8 mouse cellular contexts compared by ENCODE assay signal in genomic region chr1:89580031-89580998, GRCm38 (mm10).
DNase-seq lines count a peak whose midpoint lies in the region; ATAC-seq and TF ChIP-seq lines count a peak whose summit lies in the region.

No protein-coding gene starts in this region.

- peak overlapping the region; percentile 81 for H3K4me3 ChIP-seq in hindbrain, postnatal 0 days (ENCODE audit: low read length)
- H3K4me3 ChIP-seq in megakaryocyte, embryonic 14.5 days (replicated peaks) = peak overlapping the region; percentile 89

- intact Hi-C loops in left cerebral cortex, postnatal 10 days (cut with DNase I) = loop anchor here (5.0 kb wide), 1 partner anchor 53 kb away; no protein-coding TSS in a partner anchor

- H3K4me1 ChIP-seq in hindbrain, postnatal 0 days (ENCODE audit: insufficient read depth, low read length) = peaks cover 49% of the 10 kb centered on the region
- peaks cover 15% of the 10 kb centered on the region for H3K4me1 ChIP-seq in megakaryocyte, embryonic 14.5 days

- peak overlapping the region; percentile 88 for H3K9ac ChIP-seq in hindbrain, postnatal 0 days (replicated peaks; ENCODE audit: low read length)

- under 1% methylated on average over 117 of the region's 146 CpGs for WGBS in hindbrain, postnatal 0 days

- ATAC-seq in hindbrain, postnatal 0 days = peak; percentile 78

- H3K4me2 ChIP-seq in hindbrain, postnatal 0 days (ENCODE audit: low read depth, low read length) = peak overlapping the region; percentile 82

- DNase-seq in adrenal gland, adult 18-20 months (ENCODE audit: low spot score in 2 of 2) = peak; percentile 67 to 81
- DNase-seq in cerebellum, postnatal 4 days (ENCODE audit: low spot score in 2 of 2) = peak; percentile 54 to 86
- DNase-seq in gastrocnemius, adult 8-10 months (ENCODE audit: low spot score in 2 of 2) = peak; percentile 79 to 84
- peak; percentile 96 for DNase-seq in hindbrain, postnatal 0 days (ENCODE audit: low spot score)
- DNase-seq in left cerebral cortex, postnatal 10 days (ENCODE audit: extremely low spot score in 1 of 2, low spot score in 2 of 2) = peak; percentile 79 to 90
- peak; percentile 72 to 80 for DNase-seq in right cerebral cortex, postnatal 36 days (ENCODE audit: low spot score in 2 of 2)
- DNase-seq in natural killer cell, adult 2 months (ENCODE audit: low spot score in 2 of 2) = no peak

- H3K9me3 ChIP-seq in hindbrain, postnatal 0 days (ENCODE audit: low read length) = no peaks in the 10 kb centered on the region
- H3K9me3 ChIP-seq in megakaryocyte, embryonic 14.5 days = no peaks in the 10 kb centered on the region

- H3K36me3 ChIP-seq in hindbrain, postnatal 0 days (ENCODE audit: insufficient read depth, low read length) = no peaks in the 10 kb centered on the region
- no peaks in the 10 kb centered on the region for H3K36me3 ChIP-seq in megakaryocyte, embryonic 14.5 days (replicated peaks; ENCODE audit: low read length)

- TF ChIP-seq CTCF in hindbrain, postnatal 0 days (IDR thresholded peaks at IDR 0.05; ENCODE audit: low read depth) = no peak

- H3K27ac ChIP-seq in hindbrain, postnatal 0 days = peak overlapping the region; percentile 92

- no peaks in the 10 kb centered on the region for H3K27me3 ChIP-seq in hindbrain, postnatal 0 days (ENCODE audit: insufficient read depth, low read length)
- peaks cover 74% of the 10 kb centered on the region for H3K27me3 ChIP-seq in megakaryocyte, embryonic 14.5 days (replicated peaks)

Comparison
In these comparisons a context has a peak if more than half of its experiments do, and no peak if none do; other contexts are left out.
1. DNase-seq: peak in adrenal gland, adult 18-20 months (2 of 2), cerebellum, postnatal 4 days (2 of 2), gastrocnemius, adult 8-10 months (2 of 2), hindbrain, postnatal 0 days (single experiment), left cerebral cortex, postnatal 10 days (2 of 2) and right cerebral cortex, postnatal 36 days (2 of 2); none in natural killer cell, adult 2 months (0 of 2).